ENCODE assay signal across 16 mouse cellular contexts in the genomic region with DNA sequence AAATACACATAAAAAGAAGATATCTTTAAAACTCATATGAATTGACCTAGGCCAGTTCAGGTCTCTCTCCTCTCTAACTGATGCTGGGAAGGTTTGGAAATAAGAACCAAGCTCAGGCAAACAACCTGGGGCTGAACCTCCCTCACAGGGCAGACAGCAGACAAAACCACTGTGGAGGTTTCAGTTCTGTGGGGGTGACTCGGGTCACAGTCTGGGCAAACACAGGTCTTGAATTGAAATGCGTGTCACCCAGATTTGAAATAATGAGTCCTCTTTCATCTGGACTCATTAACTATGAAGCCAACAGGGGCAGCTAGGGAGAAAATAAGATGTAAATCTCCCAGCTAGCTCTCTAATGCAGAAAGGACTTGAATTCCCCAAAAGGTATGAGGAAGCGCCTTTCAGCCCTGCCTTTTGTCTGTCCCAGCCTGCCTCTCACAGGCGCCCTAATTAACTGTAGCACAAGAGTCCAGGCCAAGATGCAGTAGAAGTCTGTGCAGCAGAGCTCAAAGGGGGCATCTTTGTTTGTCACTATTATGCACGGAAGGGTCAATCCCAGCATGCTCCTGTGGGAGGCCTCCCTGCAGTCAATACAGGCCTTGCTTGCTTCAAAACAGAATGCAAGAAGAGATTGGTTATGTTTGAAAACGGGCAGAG.
DNase-seq lines count a peak whose midpoint lies in the region; ATAC-seq lines count a peak whose summit lies in the region.
"Had no signal": no experiment of that assay in that cellular context is flagged by ENCODE, and none has a peak within 500 bp of the region (broad histone marks: within the 10 kb centered on the region; RNA-seq: fewer than 3 reads in every experiment).

No protein-coding gene starts in this region.

- no peak for DNase-seq in frontal cortex, postnatal 10 days (ENCODE audit: low spot score in 2 of 2)
- peak; percentile 20 for DNase-seq in brain, embryonic 18.5 days (ENCODE audit: low read depth, low spot score)
- DNase-seq in adrenal gland, adult 8-10 months, result no peak
- no peak for DNase-seq in left cerebral cortex, adult 11 months (ENCODE audit: low spot score)
- no peak for DNase-seq in spleen, postnatal 4 days (ENCODE audit: low spot score in 2 of 2)
- DNase-seq: cerebellum, postnatal 14 days; gastrocnemius, postnatal 14 days; kidney, postnatal 14 days had no signal

- no peak overlapping the region for H3K9ac ChIP-seq in forebrain, embryonic 13.5 days
- H3K9ac ChIP-seq in midbrain, embryonic 15.5 days, result no peak overlapping the region
- H3K9ac ChIP-seq: heart, embryonic 13.5 days; stomach, embryonic 15.5 days had no signal

- no peak overlapping the region for H3K4me2 ChIP-seq in forebrain, embryonic 13.5 days
- H3K4me2 ChIP-seq in midbrain, embryonic 15.5 days, result no peak overlapping the region
- H3K4me2 ChIP-seq: heart, embryonic 13.5 days; liver, embryonic 11.5 days; stomach, embryonic 15.5 days had no signal

- peak overlapping the region; percentile 75 for H3K27ac ChIP-seq in forebrain, embryonic 13.5 days
- peak overlapping the region; percentile 63 for H3K27ac ChIP-seq in midbrain, embryonic 15.5 days
- H3K27ac ChIP-seq: heart, embryonic 13.5 days; stomach, embryonic 15.5 days had no signal

- no peaks in the 10 kb centered on the region for H3K27me3 ChIP-seq in forebrain, embryonic 13.5 days
- H3K27me3 ChIP-seq in midbrain, embryonic 15.5 days (replicated peaks), result no peaks in the 10 kb centered on the region
- H3K27me3 ChIP-seq: heart, embryonic 13.5 days; stomach, embryonic 15.5 days had no signal

- H3K4me3 ChIP-seq in forebrain, embryonic 13.5 days, result no peak overlapping the region
- H3K4me3 ChIP-seq in midbrain, embryonic 15.5 days, result no peak overlapping the region
- H3K4me3 ChIP-seq: heart, embryonic 13.5 days; myocyte; stomach, embryonic 15.5 days had no signal

- 4% methylated on average over 6 of the region's 6 CpGs for WGBS in forebrain, embryonic 13.5 days
- 14% methylated on average over 6 of the region's 6 CpGs for WGBS in midbrain, embryonic 15.5 days

- no peaks in the 10 kb centered on the region for H3K9me3 ChIP-seq in forebrain, embryonic 13.5 days (replicated peaks)
- H3K9me3 ChIP-seq in midbrain, embryonic 15.5 days, result no peaks in the 10 kb centered on the region
- H3K9me3 ChIP-seq: heart, embryonic 13.5 days; stomach, embryonic 15.5 days had no signal

- H3K36me3 ChIP-seq in forebrain, embryonic 13.5 days (ENCODE audit: poor library complexity, severe bottlenecking), result no peaks in the 10 kb centered on the region
- no peaks in the 10 kb centered on the region for H3K36me3 ChIP-seq in midbrain, embryonic 15.5 days (replicated peaks)
- H3K36me3 ChIP-seq: heart, embryonic 13.5 days; stomach, embryonic 15.5 days had no signal

- peaks cover 19% of the 10 kb centered on the region for H3K4me1 ChIP-seq in forebrain, embryonic 13.5 days
- H3K4me1 ChIP-seq in midbrain, embryonic 15.5 days, result peaks cover 8% of the 10 kb centered on the region; the same call in 1 of the 2 replicates
- H3K4me1 ChIP-seq: heart, embryonic 13.5 days had no signal

- 0 out of 2 replicates have a peak, but pooled peaks have one; percentile 18 for ATAC-seq in frontal cortex, adult (ENCODE audit: low TSS enrichment)
- peak; percentile 82 for ATAC-seq in forebrain, embryonic 13.5 days
- 0 out of 2 replicates have a peak, but pooled peaks have one; percentile 60 for ATAC-seq in midbrain, embryonic 15.5 days (replicated peaks)
- ATAC-seq: inflammation-experienced regulatory T-cells, adult 6 months had no signal

Comparison
In these comparisons a context has a peak if more than half of its experiments do, and no peak if none do; other contexts are left out.
1. ATAC-seq: peak in every context shown above with its lines; median percentile 82 in forebrain, embryonic 13.5 days; 60 in midbrain, embryonic 15.5 days; 18 in frontal cortex, adult.